Mouse (Mus musculus): ENCODE data around the gene Crocc. TPM values are rescaled to one million over a fixed set of nuclear protein-coding genes. Genes with fewer than 3 reads are reported as not detected.

The Crocc gene
- polyA plus RNA-seq, 1 experiment from 2014 or later = 5.3 TPM

GRCm38 (mm10) chr4:141017657-141018436 is 42.5 kb downstream of the Crocc start:
- Histone ChIP-seq H3K4me1 (ENCODE audit: control insufficient read depth, insufficient read depth, low read length) (peaks cover 21% of the 10 kb centered on the region; the same call in 1 of the 2 replicates), H3K4me2 (ENCODE audit: low read length) (no peak overlapping the region), H3K36me3 (ENCODE audit: control insufficient read depth, insufficient read depth, low read length) (peaks cover 10% of the 10 kb centered on the region), H3K27me3 (ENCODE audit: control insufficient read depth, insufficient read depth, low read depth, low read length) (no peaks in the 10 kb centered on the region), H3K9ac (ENCODE audit: low read depth, low read length) (peak overlapping the region; percentile 30; the same call in 1 of the 2 replicates), H3K4me3 (ENCODE audit: low read depth, low read length) (no peak overlapping the region), H3K27ac (ENCODE audit: low read length) (no peak overlapping the region), H3K9me3 (replicated peaks; ENCODE audit: control insufficient read depth, low read length, poor library complexity, severe bottlenecking) (no peaks in the 10 kb centered on the region)
- 84% methylated on average over 29 of the region's 29 CpGs for WGBS
- ATAC-seq = no peak

- no peak overlapping the region for H3K4me2 ChIP-seq (ENCODE audit: low read length)
- peaks cover 10% of the 10 kb centered on the region for H3K36me3 ChIP-seq (ENCODE audit: control insufficient read depth, insufficient read depth, low read length)
- WGBS = 87% methylated on average over 9 of the region's 9 CpGs
- no peaks in the 10 kb centered on the region for H3K27me3 ChIP-seq (ENCODE audit: control insufficient read depth, insufficient read depth, low read depth, low read length)
- H3K27ac ChIP-seq (ENCODE audit: low read length) = no peak overlapping the region
- no peak overlapping the region for H3K9ac ChIP-seq (ENCODE audit: low read depth, low read length)
- H3K4me1 ChIP-seq (ENCODE audit: control insufficient read depth, insufficient read depth, low read length) = peaks cover 31% of the 10 kb centered on the region
- no peaks in the 10 kb centered on the region for H3K9me3 ChIP-seq (replicated peaks; ENCODE audit: control insufficient read depth, low read length, poor library complexity, severe bottlenecking)
- ATAC-seq = no peak
- no peak overlapping the region for H3K4me3 ChIP-seq (ENCODE audit: low read depth, low read length)
These were observed 44.0 kb downstream of the Crocc start for GRCm38 (mm10) chr4:141016311-141016710.

DNA sequence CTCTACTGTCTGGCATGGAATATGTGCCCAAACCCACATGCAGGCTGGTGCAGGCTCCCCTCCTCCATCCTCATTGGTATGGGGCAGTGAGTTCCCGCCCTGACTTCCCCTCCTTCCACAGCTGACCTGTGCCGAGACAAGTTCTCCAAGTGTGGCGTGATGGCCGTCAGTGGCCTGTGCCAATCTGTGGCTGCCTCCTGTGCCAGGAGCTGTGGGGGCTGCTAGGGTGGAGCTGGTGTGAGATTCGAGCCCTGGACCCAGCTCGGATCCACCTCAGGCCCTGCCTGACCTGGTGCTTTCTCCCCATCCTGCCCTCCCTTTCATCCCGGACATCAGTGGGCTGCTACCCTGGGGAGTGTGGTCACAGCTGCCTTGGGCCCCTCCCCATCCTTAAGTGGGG is 45.0 kb downstream of the Crocc start:
- H3K27me3 ChIP-seq (ENCODE audit: control insufficient read depth, insufficient read depth, low read depth, low read length) = no peaks in the 10 kb centered on the region
- H3K9me3 ChIP-seq (replicated peaks; ENCODE audit: control insufficient read depth, low read length, poor library complexity, severe bottlenecking) = no peaks in the 10 kb centered on the region
- H3K4me3 ChIP-seq (ENCODE audit: low read depth, low read length) = no peak overlapping the region
- no peak for ATAC-seq
- no peak overlapping the region for H3K27ac ChIP-seq (ENCODE audit: low read length)
- H3K36me3 ChIP-seq (ENCODE audit: control insufficient read depth, insufficient read depth, low read length) = peaks cover 10% of the 10 kb centered on the region
- no peak overlapping the region for H3K9ac ChIP-seq (ENCODE audit: low read depth, low read length)
- 77% methylated on average over 7 of the region's 7 CpGs for WGBS
- no peak overlapping the region for H3K4me2 ChIP-seq (ENCODE audit: low read length)
- H3K4me1 ChIP-seq (ENCODE audit: control insufficient read depth, insufficient read depth, low read length) = peaks cover 24% of the 10 kb centered on the region

- WGBS = 89% methylated on average over 11 of the region's 11 CpGs
- no peak overlapping the region for H3K27ac ChIP-seq (ENCODE audit: low read length)
- H3K36me3 ChIP-seq (ENCODE audit: control insufficient read depth, insufficient read depth, low read length) = peaks cover 10% of the 10 kb centered on the region
- H3K9ac ChIP-seq (ENCODE audit: low read depth, low read length) = no peak overlapping the region
- H3K27me3 ChIP-seq (ENCODE audit: control insufficient read depth, insufficient read depth, low read depth, low read length) = no peaks in the 10 kb centered on the region
- no peak for ATAC-seq
- no peaks in the 10 kb centered on the region for H3K9me3 ChIP-seq (replicated peaks; ENCODE audit: control insufficient read depth, low read length, poor library complexity, severe bottlenecking)
- no peak overlapping the region for H3K4me2 ChIP-seq (ENCODE audit: low read length)
- H3K4me1 ChIP-seq (ENCODE audit: control insufficient read depth, insufficient read depth, low read length) = peaks cover 26% of the 10 kb centered on the region
- H3K4me3 ChIP-seq (ENCODE audit: low read depth, low read length) = no peak overlapping the region
These were observed 45.5 kb downstream of the Crocc start for GRCm38 (mm10) chr4:141014856-141015255.

- 64% methylated on average over 8 of the region's 8 CpGs for WGBS
- Histone ChIP-seq H3K4me1 (ENCODE audit: control insufficient read depth, insufficient read depth, low read length) (peaks cover 26% of the 10 kb centered on the region), H3K4me2 (ENCODE audit: low read length) (no peak overlapping the region), H3K4me3 (ENCODE audit: low read depth, low read length) (no peak overlapping the region), H3K27me3 (ENCODE audit: control insufficient read depth, insufficient read depth, low read depth, low read length) (no peaks in the 10 kb centered on the region), H3K9me3 (replicated peaks; ENCODE audit: control insufficient read depth, low read length, poor library complexity, severe bottlenecking) (no peaks in the 10 kb centered on the region), H3K36me3 (ENCODE audit: control insufficient read depth, insufficient read depth, low read length) (peaks cover 10% of the 10 kb centered on the region), H3K9ac (ENCODE audit: low read depth, low read length) (no peak overlapping the region), H3K27ac (ENCODE audit: low read length) (no peak overlapping the region)
- ATAC-seq = no peak
These were observed 46.2 kb downstream of the Crocc start for GRCm38 (mm10) chr4:141014114-141014513.

- H3K4me3 ChIP-seq (ENCODE audit: low read depth, low read length) = no peak overlapping the region
- peak overlapping the region; percentile 88 for H3K9ac ChIP-seq (ENCODE audit: low read depth, low read length)
- H3K27ac ChIP-seq (ENCODE audit: low read length) = peak overlapping the region; percentile 44; the same call in 1 of the 2 replicates
- H3K36me3 ChIP-seq (ENCODE audit: control insufficient read depth, insufficient read depth, low read length) = peaks cover 11% of the 10 kb centered on the region
- WGBS = 64% methylated on average over 10 of the region's 10 CpGs
- H3K4me2 ChIP-seq (ENCODE audit: low read length) = peak overlapping the region; percentile 95; the same call in 1 of the 2 replicates
- peaks cover 26% of the 10 kb centered on the region for H3K4me1 ChIP-seq (ENCODE audit: control insufficient read depth, insufficient read depth, low read length)
- ATAC-seq = no peak
- no peaks in the 10 kb centered on the region for H3K9me3 ChIP-seq (replicated peaks; ENCODE audit: control insufficient read depth, low read length, poor library complexity, severe bottlenecking)
- no peaks in the 10 kb centered on the region for H3K27me3 ChIP-seq (ENCODE audit: control insufficient read depth, insufficient read depth, low read depth, low read length)
These were observed 47.8 kb downstream of the Crocc start for GRCm38 (mm10) chr4:141012558-141012957.

GRCm38 (mm10) chr4:141011556-141012328 is 48.6 kb downstream of the Crocc start:
- Histone ChIP-seq H3K4me1 (ENCODE audit: control insufficient read depth, insufficient read depth, low read length) (peaks cover 24% of the 10 kb centered on the region), H3K27me3 (ENCODE audit: control insufficient read depth, insufficient read depth, low read depth, low read length) (no peaks in the 10 kb centered on the region), H3K9me3 (replicated peaks; ENCODE audit: control insufficient read depth, low read length, poor library complexity, severe bottlenecking) (no peaks in the 10 kb centered on the region), H3K4me3 (ENCODE audit: low read depth, low read length) (peak overlapping the region; percentile 78), H3K36me3 (ENCODE audit: control insufficient read depth, insufficient read depth, low read length) (peaks cover 16% of the 10 kb centered on the region), H3K27ac (ENCODE audit: low read length) (peak overlapping the region; percentile 80), H3K9ac (ENCODE audit: low read depth, low read length) (peak overlapping the region; percentile 88), H3K4me2 (ENCODE audit: low read length) (peak overlapping the region; percentile 95)
- 34% methylated on average over 14 of the region's 14 CpGs for WGBS
- ATAC-seq = no peak

GRCm38 (mm10) chr4:141010941-141011429 is 49.4 kb downstream of the Crocc start:
- Histone ChIP-seq H3K9me3 (replicated peaks; ENCODE audit: control insufficient read depth, low read length, poor library complexity, severe bottlenecking) (no peaks in the 10 kb centered on the region), H3K36me3 (ENCODE audit: control insufficient read depth, insufficient read depth, low read length) (peaks cover 24% of the 10 kb centered on the region), H3K27me3 (ENCODE audit: control insufficient read depth, insufficient read depth, low read depth, low read length) (no peaks in the 10 kb centered on the region), H3K4me1 (ENCODE audit: control insufficient read depth, insufficient read depth, low read length) (peaks cover 24% of the 10 kb centered on the region), H3K27ac (ENCODE audit: low read length) (peak overlapping the region; percentile 80), H3K4me2 (ENCODE audit: low read length) (peak overlapping the region; percentile 95), H3K9ac (ENCODE audit: low read depth, low read length) (peak overlapping the region; percentile 88), H3K4me3 (ENCODE audit: low read depth, low read length) (peak overlapping the region; percentile 78)
- peak; percentile 19; the same call in 1 of the 2 replicates for ATAC-seq
- under 1% methylated on average over 17 of the region's 17 CpGs for WGBS
